Mouse (Mus musculus) adrenal gland, adult 18-20 months (tissue): ENCODE results near the gene Dock2. TPM values are rescaled to one million over a fixed set of nuclear protein-coding genes. Genes with fewer than 3 reads are reported as not detected.

Experiments used
- DNase-seq, 2 experiments: peaks; one replicate each; pipeline ENCODE4 v3.0.0; 2021 to 2022; ENCODE audit warnings: low spot score in 2 of 2
- total RNA-seq, 2 experiments: library from RNA; stranded (reverse); gene quantifications; 1 replicate in 1 of 2; 2 replicates in 1 of 2; pipeline ENCODE4 v1.2.3; 2021

The Dock2 gene
- total RNA-seq, 2 experiments from 2014 or later = 2.9 to 5.9 TPM

- no peak for DNase-seq
These were observed 427.6 kb downstream of the Dock2 start for GRCm38 (mm10) chr11:34356109-34356508.

- no peak for DNase-seq
These were observed 428.3 kb downstream of the Dock2 start for GRCm38 (mm10) chr11:34355406-34355805.

GRCm38 (mm10) chr11:34349453-34350056 lies 434.1 kb downstream of the Dock2 start:
- DNase-seq = no peak

GRCm38 (mm10) chr11:34348287-34348918 lies 435.3 kb downstream of the Dock2 start:
- peak; percentile 24 to 40 for DNase-seq

GRCm38 (mm10) chr11:34344310-34344709 lies 439.4 kb downstream of the Dock2 start:
- no peak for DNase-seq

- no peak for DNase-seq
These were observed 439.9 kb downstream of the Dock2 start for GRCm38 (mm10) chr11:34343742-34344307.

GRCm38 (mm10) chr11:34339693-34340092 lies 444.0 kb downstream of the Dock2 start:
- no peak for DNase-seq

- DNase-seq = no peak
These were observed 445.8 kb downstream of the Dock2 start for GRCm38 (mm10) chr11:34337907-34338306.

GRCm38 (mm10) chr11:34332344-34333031 lies 451.2 kb downstream of the Dock2 start:
- DNase-seq = no peak

- no peak for DNase-seq
These were observed 460.0 kb downstream of the Dock2 start for GRCm38 (mm10) chr11:34323664-34324063.

GRCm38 (mm10) chr11:34319282-34319681 lies 464.4 kb downstream of the Dock2 start:
- DNase-seq = no peak

GRCm38 (mm10) chr11:34317001-34317400 lies 466.7 kb downstream of the Dock2 start:
- no peak for DNase-seq

GRCm38 (mm10) chr11:34316176-34316575 lies 467.5 kb downstream of the Dock2 start:
- no peak for DNase-seq

- no peak for DNase-seq
These were observed 468.3 kb downstream of the Dock2 start for GRCm38 (mm10) chr11:34315383-34315782.

- no peak for DNase-seq
These were observed 468.9 kb downstream of the Dock2 start, which contains the start of gene Fam196b for GRCm38 (mm10) chr11:34314534-34315379. TSS of gene Fam196b (plus strand) at chr11:34314822.

GRCm38 (mm10) chr11:34312208-34312607 lies 471.5 kb downstream of the Dock2 start:
- DNase-seq = no peak

- DNase-seq = no peak
These were observed 472.0 kb downstream of the Dock2 start for GRCm38 (mm10) chr11:34311717-34312116.

- DNase-seq = no peak
These were observed 474.3 kb downstream of the Dock2 start for GRCm38 (mm10) chr11:34309360-34309759.

- DNase-seq = peak in 1 of 2 experiments; percentile 5
These were observed 475.0 kb downstream of the Dock2 start for GRCm38 (mm10) chr11:34308731-34309130.

GRCm38 (mm10) chr11:34306231-34306630 lies 477.5 kb downstream of the Dock2 start:
- no peak for DNase-seq

- DNase-seq = no peak
These were observed 483.6 kb downstream of the Dock2 start for GRCm38 (mm10) chr11:34300064-34300463.
